Mouse (Mus musculus) kidney, embryonic 16.5 days (tissue): ENCODE results near the gene Col13a1. TPM values are rescaled to one million over a fixed set of nuclear protein-coding genes. Genes with fewer than 3 reads are reported as not detected.

Experiments
- ATAC-seq: fragments of 200-750 bp; cut with Nextera tagmentation; 2 replicates; pipeline ENCODE4 v1.8.0; 2017; ENCODE audit warnings: moderate TSS enrichment; ENCODE audit not compliant: low FRiP score, low TSS enrichment
- H3K27ac ChIP-seq: fragments of 300-500 bp; sonication (generic); 2 replicates; pipeline ENCODE4 v1.5.1; 2014; ENCODE audit warnings: low read length
- H3K27me3 ChIP-seq: fragments of 300-500 bp; sonication (generic); 2 replicates; pipeline ENCODE4 v1.6.1; 2014; ENCODE audit warnings: low read length, control low read depth, mixed read lengths; ENCODE audit not compliant: insufficient read depth
- H3K36me3 ChIP-seq: fragments of 300-500 bp; sonication (generic); 2 replicates; pipeline ENCODE4 v1.6.1; 2014; ENCODE audit warnings: low read length, control low read depth, mixed read lengths; ENCODE audit not compliant: insufficient read depth
- H3K4me1 ChIP-seq: fragments of 300-500 bp; sonication (generic); 2 replicates; pipeline ENCODE4 v1.6.1; 2014; ENCODE audit warnings: low read length, control low read depth, mixed read lengths; ENCODE audit not compliant: insufficient read depth
- H3K4me2 ChIP-seq: fragments of 300-500 bp; sonication (generic); replicated peaks from 2 replicates; pipeline ENCODE4 v1.6.1; 2014; ENCODE audit warnings: low read depth, low read length
- H3K4me3 ChIP-seq: fragments of 300-500 bp; sonication (generic); 2 replicates; pipeline ENCODE4 v1.5.1; 2014; ENCODE audit warnings: mild to moderate bottlenecking, low read length
- H3K9ac ChIP-seq: fragments of 300-500 bp; sonication (generic); replicated peaks from 2 replicates; pipeline ENCODE4 v1.6.1; 2014; ENCODE audit warnings: low read length
- H3K9me3 ChIP-seq: fragments of 300-500 bp; sonication (generic); 2 replicates; pipeline ENCODE4 v1.6.1; 2016; ENCODE audit warnings: low read length, control low read depth
- WGBS: fragments of 180-500 bp; shearing (Covaris S2); extraction: QIAGEN DNeasy Blood & Tissue Kit; methylation state at CpG from one replicate; pipeline ENCODE4 v1.1.7; 2014; 5-methylcytosine and 5-hydroxymethylcytosine counted together
- polyA plus RNA-seq: library from polyadenylated mRNA; unstranded; fragments of >200 nt; fragmentation: Nextera tagmentation; extraction: Ambion mirVana; gene quantifications from 2 replicates; pipeline ENCODE4 v1.2.1, GENCODE M21; 2015

The Col13a1 gene
- polyA plus RNA-seq, 1 experiment from 2014 or later: 6.7 TPM

DNA sequence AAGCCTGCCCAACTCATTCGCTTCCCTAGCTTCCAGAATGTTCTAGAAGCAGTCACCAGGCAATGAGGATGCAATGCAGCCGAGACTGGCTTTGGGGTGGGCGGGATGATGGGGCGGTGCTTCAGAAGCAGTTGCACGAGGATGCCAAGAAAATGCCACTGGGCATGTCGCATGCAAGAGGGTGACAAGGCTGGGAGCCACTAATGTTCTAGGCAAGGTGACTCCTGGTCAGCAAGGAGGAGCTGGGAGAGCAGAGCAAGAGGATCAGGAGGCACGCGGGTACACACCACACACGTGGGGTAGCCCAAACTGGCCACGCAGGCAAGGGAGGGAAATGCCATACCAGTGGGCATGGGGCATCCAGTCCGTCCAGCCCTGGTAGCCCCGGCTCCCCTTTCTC, 136.6 kb downstream of the Col13a1 start:
- no peak overlapping the region for H3K9ac ChIP-seq
- no peak overlapping the region for H3K4me2 ChIP-seq
- H3K27ac ChIP-seq: no peak overlapping the region
- no peaks in the 10 kb centered on the region for H3K36me3 ChIP-seq
- no peaks in the 10 kb centered on the region for H3K27me3 ChIP-seq
- no peaks in the 10 kb centered on the region for H3K4me1 ChIP-seq
- WGBS: 92% methylated on average over 12 of the region's 12 CpGs
- no peaks in the 10 kb centered on the region for H3K9me3 ChIP-seq
- no peak overlapping the region for H3K4me3 ChIP-seq
- no peak for ATAC-seq

DNA sequence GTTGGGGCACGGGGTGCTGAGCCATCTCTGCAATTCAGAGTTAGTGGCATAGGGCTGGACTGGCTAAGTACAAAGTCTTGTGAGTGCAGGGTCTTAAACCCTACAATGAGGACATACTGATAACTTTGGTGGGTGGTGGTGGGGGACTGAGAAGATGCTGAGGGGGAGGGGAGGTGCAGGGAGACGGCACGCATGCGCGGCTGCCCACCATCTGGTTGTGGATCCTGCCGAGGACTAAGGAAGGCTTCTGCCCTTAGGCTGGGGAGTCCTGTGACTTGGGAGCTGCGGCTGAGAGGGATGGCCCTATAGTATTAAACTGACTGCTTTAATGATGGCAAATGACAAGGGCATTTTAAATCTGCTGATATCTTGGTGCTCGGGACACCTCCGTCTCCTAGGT, 139.6 kb downstream of the Col13a1 start:
- H3K4me3 ChIP-seq: no peak overlapping the region
- H3K4me2 ChIP-seq: no peak overlapping the region
- H3K4me1 ChIP-seq: no peaks in the 10 kb centered on the region
- ATAC-seq: no peak
- H3K9me3 ChIP-seq: no peaks in the 10 kb centered on the region
- no peak overlapping the region for H3K27ac ChIP-seq
- H3K9ac ChIP-seq: no peak overlapping the region
- no peaks in the 10 kb centered on the region for H3K36me3 ChIP-seq
- no peaks in the 10 kb centered on the region for H3K27me3 ChIP-seq
- 78% methylated on average over 9 of the region's 9 CpGs for WGBS

DNA sequence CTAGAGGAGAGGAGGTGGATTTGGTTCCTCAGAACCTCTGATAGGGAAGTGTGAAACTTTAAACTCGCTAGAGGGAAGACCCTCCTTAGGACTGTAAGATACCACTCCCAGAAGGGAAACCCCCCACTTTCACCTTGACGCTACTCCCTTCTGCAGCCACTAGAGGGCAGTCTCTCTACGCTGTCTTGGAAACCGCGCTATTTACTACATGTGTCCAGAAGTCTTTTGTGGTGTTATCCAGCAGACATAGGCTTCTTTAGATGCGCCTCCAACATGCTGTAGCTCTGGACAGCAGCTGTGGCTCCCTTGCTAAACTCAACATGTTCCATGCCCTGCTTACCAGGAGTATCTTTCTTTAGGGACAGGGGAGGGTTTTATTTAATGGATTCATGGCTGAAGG, 140.1 kb downstream of the Col13a1 start:
- 2% methylated on average over 6 of the region's 6 CpGs for WGBS
- no peaks in the 10 kb centered on the region for H3K9me3 ChIP-seq
- peak; percentile 42; the same call in 1 of the 2 replicates for ATAC-seq

DNA sequence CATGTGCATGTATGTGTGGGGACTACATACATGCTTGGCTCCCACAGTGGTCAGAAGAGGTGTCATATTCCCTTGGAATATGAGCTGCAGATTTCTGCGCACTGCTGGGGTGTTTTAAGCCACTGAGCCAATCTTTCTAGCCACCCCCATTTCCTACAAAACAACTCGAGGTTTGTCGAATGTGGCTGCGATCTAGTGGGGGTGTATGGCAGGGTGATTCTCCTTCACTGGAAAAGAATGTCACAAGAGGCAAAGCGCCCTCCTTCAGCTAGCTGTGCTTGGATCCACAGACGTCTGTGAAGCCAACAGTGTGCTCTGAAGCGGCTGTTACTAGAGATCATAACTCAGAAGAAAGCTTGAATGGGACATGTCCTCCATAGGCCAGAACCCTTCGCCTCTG, 141.6 kb downstream of the Col13a1 start:
- H3K27ac ChIP-seq: no peak overlapping the region
- no peak overlapping the region for H3K4me3 ChIP-seq
- H3K9ac ChIP-seq: no peak overlapping the region
- ATAC-seq: no peak
- no peaks in the 10 kb centered on the region for H3K36me3 ChIP-seq
- H3K4me1 ChIP-seq: no peaks in the 10 kb centered on the region
- no peaks in the 10 kb centered on the region for H3K9me3 ChIP-seq
- WGBS: 70% methylated on average over 8 of the region's 8 CpGs
- no peaks in the 10 kb centered on the region for H3K27me3 ChIP-seq
- H3K4me2 ChIP-seq: no peak overlapping the region

More for the DNA sequence above, 140.1 kb downstream of the Col13a1 start:
- Histone ChIP-seq H3K4me2 (no peak overlapping the region), H3K36me3 (no peaks in the 10 kb centered on the region), H3K4me3 (no peak overlapping the region), H3K4me1 (no peaks in the 10 kb centered on the region), H3K27me3 (no peaks in the 10 kb centered on the region), H3K9ac (no peak overlapping the region), H3K27ac (no peak overlapping the region)

- Histone ChIP-seq H3K36me3 (no peaks in the 10 kb centered on the region), H3K4me3 (no peak overlapping the region), H3K27me3 (no peaks in the 10 kb centered on the region), H3K4me2 (no peak overlapping the region), H3K27ac (no peak overlapping the region), H3K9me3 (no peaks in the 10 kb centered on the region), H3K4me1 (no peaks in the 10 kb centered on the region), H3K9ac (no peak overlapping the region)
- WGBS: 95% methylated on average over 6 of the region's 6 CpGs
- ATAC-seq: no peak
Measured at GRCm38 (mm10) chr10:61834288-61834687, 144.6 kb downstream of the Col13a1 start.

DNA sequence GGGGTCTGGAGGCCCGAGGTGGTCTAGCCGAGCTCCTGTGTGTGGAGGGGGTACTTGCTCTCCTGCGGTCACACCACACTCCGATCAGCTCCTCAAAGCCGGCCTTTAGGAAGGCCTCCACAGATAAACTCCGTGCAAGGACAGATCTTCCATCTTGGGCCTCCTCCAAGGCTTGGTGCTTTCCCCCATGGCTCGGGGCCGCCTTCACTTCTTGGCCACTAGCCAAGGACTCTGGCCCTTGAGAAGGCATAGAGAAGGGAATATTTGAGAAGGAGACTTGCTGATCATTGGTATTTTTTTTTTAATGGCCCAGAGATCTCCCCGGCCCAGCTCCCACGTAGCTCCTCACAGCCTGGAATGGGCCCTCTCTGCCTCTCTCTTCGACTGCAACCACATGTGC, 146.2 kb downstream of the Col13a1 start:
- no peak overlapping the region for H3K4me3 ChIP-seq
- no peaks in the 10 kb centered on the region for H3K9me3 ChIP-seq
- H3K4me2 ChIP-seq: no peak overlapping the region
- H3K27ac ChIP-seq: no peak overlapping the region
- H3K36me3 ChIP-seq: no peaks in the 10 kb centered on the region
- no peaks in the 10 kb centered on the region for H3K4me1 ChIP-seq
- WGBS: 84% methylated on average over 11 of the region's 11 CpGs
- no peaks in the 10 kb centered on the region for H3K27me3 ChIP-seq
- no peak overlapping the region for H3K9ac ChIP-seq
- ATAC-seq: no peak

DNA sequence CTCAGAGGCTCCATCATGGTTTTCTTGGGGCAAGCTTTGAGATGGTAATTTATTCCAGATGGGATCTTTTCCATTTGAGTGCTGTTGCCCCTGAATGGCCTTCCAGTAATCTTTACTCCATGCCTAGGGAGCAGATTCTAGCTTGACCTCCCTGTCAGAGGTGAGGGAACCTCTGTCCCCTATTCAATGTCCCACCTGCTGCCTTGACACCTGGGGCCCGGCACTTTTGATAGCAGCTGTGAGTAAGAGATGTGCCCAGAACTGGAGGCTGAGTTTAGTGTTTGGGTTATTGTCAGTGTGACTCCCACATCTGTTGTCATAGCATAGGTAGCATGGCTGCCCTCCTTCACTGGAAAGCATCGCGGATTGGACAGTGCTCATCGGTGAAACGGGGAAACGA, 147.2 kb downstream of the Col13a1 start:
- H3K4me2 ChIP-seq: no peak overlapping the region
- H3K4me1 ChIP-seq: peaks cover 9% of the 10 kb centered on the region
- no peak overlapping the region for H3K27ac ChIP-seq
- WGBS: 91% methylated on average over 6 of the region's 6 CpGs
- H3K36me3 ChIP-seq: no peaks in the 10 kb centered on the region
- H3K27me3 ChIP-seq: no peaks in the 10 kb centered on the region
- no peak overlapping the region for H3K9ac ChIP-seq
- H3K9me3 ChIP-seq: no peaks in the 10 kb centered on the region
- H3K4me3 ChIP-seq: no peak overlapping the region
- no peak for ATAC-seq

GRCm38 (mm10) chr10:61831251-61831650, 147.7 kb downstream of the Col13a1 start:
- H3K4me1 ChIP-seq: peaks cover 13% of the 10 kb centered on the region
- H3K27ac ChIP-seq: no peak overlapping the region
- H3K36me3 ChIP-seq: no peaks in the 10 kb centered on the region
- WGBS: 68% methylated on average over 12 of the region's 12 CpGs
- no peak overlapping the region for H3K9ac ChIP-seq
- no peak overlapping the region for H3K4me3 ChIP-seq
- H3K27me3 ChIP-seq: no peaks in the 10 kb centered on the region
- no peaks in the 10 kb centered on the region for H3K9me3 ChIP-seq
- ATAC-seq: no peak
- H3K4me2 ChIP-seq: no peak overlapping the region; the same call in 1 of the 2 replicates

DNA sequence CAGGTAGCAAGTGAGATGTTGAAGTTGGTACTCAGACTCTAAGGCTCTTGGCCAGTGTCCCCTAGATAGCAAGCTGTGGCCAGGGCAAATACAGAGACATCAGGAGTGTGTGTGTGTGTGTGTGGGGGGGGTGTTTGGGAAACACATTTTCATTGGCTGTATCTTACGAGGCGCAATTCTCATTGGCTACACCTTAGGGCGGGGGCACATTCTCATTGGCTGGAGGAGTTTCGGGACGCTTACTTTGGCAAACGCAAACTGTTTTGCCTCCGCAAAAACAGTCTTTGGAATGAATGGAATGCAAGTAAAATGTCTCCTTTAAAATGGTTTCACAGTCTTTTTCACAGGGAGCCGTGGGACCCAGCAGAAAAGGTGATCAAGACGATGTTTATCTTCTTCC, 148.1 kb downstream of the Col13a1 start:
- H3K4me2 ChIP-seq: no peak overlapping the region; the same call in 1 of the 2 replicates
- 50% methylated on average over 9 of the region's 9 CpGs for WGBS
- no peak overlapping the region for H3K4me3 ChIP-seq
- no peak for ATAC-seq
- H3K9ac ChIP-seq: no peak overlapping the region
- H3K36me3 ChIP-seq: no peaks in the 10 kb centered on the region
- H3K27me3 ChIP-seq: no peaks in the 10 kb centered on the region
- H3K4me1 ChIP-seq: peaks cover 17% of the 10 kb centered on the region
- no peaks in the 10 kb centered on the region for H3K9me3 ChIP-seq
- no peak overlapping the region for H3K27ac ChIP-seq

GRCm38 (mm10) chr10:61829046-61829445, 149.9 kb downstream of the Col13a1 start:
- Histone ChIP-seq H3K4me2 (no peak overlapping the region), H3K9ac (no peak overlapping the region), H3K4me3 (no peak overlapping the region), H3K27ac (no peak overlapping the region), H3K4me1 (peaks cover 17% of the 10 kb centered on the region), H3K9me3 (no peaks in the 10 kb centered on the region), H3K27me3 (no peaks in the 10 kb centered on the region), H3K36me3 (no peaks in the 10 kb centered on the region)
- ATAC-seq: no peak
- 40% methylated on average over 4 of the region's 4 CpGs for WGBS
